In the genomic region with DNA sequence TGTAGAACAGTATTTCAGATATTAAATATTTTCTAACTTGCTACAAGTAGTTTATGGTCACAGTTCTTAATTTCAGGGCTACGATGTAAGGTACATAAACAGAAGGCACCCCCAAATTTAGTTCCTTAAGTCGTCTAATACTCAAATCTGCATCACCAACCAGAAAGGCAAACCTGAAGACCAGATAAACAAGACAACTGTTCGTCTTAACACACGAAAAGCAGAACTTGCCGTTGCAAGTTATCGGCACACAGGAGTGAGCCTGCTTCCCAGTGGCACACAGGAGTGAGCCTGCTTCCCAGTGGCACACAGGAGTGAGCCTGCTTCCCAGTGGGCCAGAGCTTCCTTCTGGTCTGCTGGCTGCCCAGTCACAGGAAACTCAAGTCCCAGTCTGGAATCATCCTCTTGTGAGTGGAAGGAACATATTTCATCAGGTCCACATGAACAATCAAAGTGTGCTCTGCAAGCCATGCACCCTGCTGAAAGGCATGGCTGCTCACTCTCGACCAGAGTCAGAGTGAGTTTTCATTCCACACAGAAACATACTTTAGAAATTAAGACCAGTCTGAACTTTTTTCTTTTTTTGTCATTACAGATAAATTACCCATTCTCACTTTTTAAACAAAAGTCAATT, we compare ENCODE assay signal across 9 mouse cellular contexts.
DNase-seq lines count a peak whose midpoint lies in the region; ATAC-seq and TF ChIP-seq lines count a peak whose summit lies in the region.
"Had no signal": no experiment of that assay in that cellular context is flagged by ENCODE, and none has a peak within 500 bp of the region (broad histone marks: within the 10 kb centered on the region; RNA-seq: fewer than 3 reads in every experiment).

No protein-coding gene starts in this region.

- ATAC-seq in kidney, embryonic 14.5 days (ENCODE audit: low FRiP score, low TSS enrichment) = peak; percentile 62
- ATAC-seq in common myeloid progenitor, adult 5-6 weeks (replicated peaks; ENCODE audit: low read depth, poor library complexity, severe bottlenecking) = 0 out of 2 replicates have a peak, but pooled peaks have one; percentile 15
- ATAC-seq in hindbrain, embryonic 13.5 days (ENCODE audit: low FRiP score) = no peak
- no peak for ATAC-seq in liver, postnatal 0 days
- no peak for ATAC-seq in granulocyte monocyte progenitor cell, adult 5-6 weeks (replicated peaks; ENCODE audit: poor library complexity, severe bottlenecking)

- H3K4me2 ChIP-seq in kidney, embryonic 14.5 days (replicated peaks; ENCODE audit: low read depth, low read length) = peak overlapping the region; percentile 37
- H3K4me2 ChIP-seq in hindbrain, embryonic 13.5 days = no peak overlapping the region
- peak overlapping the region; percentile 60 for H3K4me2 ChIP-seq in liver, postnatal 0 days (ENCODE audit: low read depth, low read length)

- TF ChIP-seq EP300 in liver, postnatal 0 days (IDR thresholded peaks at IDR 0.05; ENCODE audit: low read depth) = no peak

- peaks cover 55% of the 10 kb centered on the region for H3K4me1 ChIP-seq in kidney, embryonic 14.5 days (ENCODE audit: control insufficient read depth, insufficient read depth, low read length)
- H3K4me1 ChIP-seq in hindbrain, embryonic 13.5 days (replicated peaks) = peaks cover 49% of the 10 kb centered on the region
- H3K4me1 ChIP-seq in liver, postnatal 0 days (ENCODE audit: insufficient read depth) = peaks cover 7% of the 10 kb centered on the region

- H3K27ac ChIP-seq in kidney, embryonic 14.5 days (ENCODE audit: low read depth, low read length) = peak overlapping the region; percentile 73; the same call in 1 of the 2 replicates
- no peak overlapping the region for H3K27ac ChIP-seq in hindbrain, embryonic 13.5 days
- no peak overlapping the region for H3K27ac ChIP-seq in liver, postnatal 0 days (ENCODE audit: low read depth)

- H3K27me3 ChIP-seq in kidney, embryonic 14.5 days (ENCODE audit: control insufficient read depth, insufficient read depth, low read length) = no peaks in the 10 kb centered on the region
- no peaks in the 10 kb centered on the region for H3K27me3 ChIP-seq in hindbrain, embryonic 13.5 days
- H3K27me3 ChIP-seq in liver, postnatal 0 days (ENCODE audit: insufficient read depth, low read length) = no peaks in the 10 kb centered on the region

- H3K4me3 ChIP-seq in kidney, embryonic 14.5 days (ENCODE audit: low read length) = peak overlapping the region; percentile 33
- H3K4me3 ChIP-seq in hindbrain, embryonic 13.5 days = no peak overlapping the region
- H3K4me3 ChIP-seq in liver, postnatal 0 days (ENCODE audit: low read depth, low read length) = no peak overlapping the region

- 33% methylated on average over 7 of the region's 7 CpGs for WGBS in kidney, embryonic 14.5 days
- WGBS in hindbrain, embryonic 13.5 days = 69% methylated on average over 7 of the region's 7 CpGs
- WGBS in liver, postnatal 0 days (ENCODE audit: insufficient replicate concordance) = 32% methylated on average over 7 of the region's 7 CpGs

- peak overlapping the region; percentile 38; the same call in 1 of the 2 replicates for H3K9ac ChIP-seq in kidney, embryonic 14.5 days (ENCODE audit: low read depth, low read length)
- H3K9ac ChIP-seq in hindbrain, embryonic 13.5 days = peak overlapping the region; percentile 31; the same call in 1 of the 2 replicates
- peak overlapping the region; percentile 30; the same call in 1 of the 2 replicates for H3K9ac ChIP-seq in liver, postnatal 0 days (replicated peaks)

- no peaks in the 10 kb centered on the region for H3K9me3 ChIP-seq in kidney, embryonic 14.5 days (ENCODE audit: control insufficient read depth, low read length)
- no peaks in the 10 kb centered on the region for H3K9me3 ChIP-seq in hindbrain, embryonic 13.5 days
- no peaks in the 10 kb centered on the region for H3K9me3 ChIP-seq in liver, postnatal 0 days (ENCODE audit: low read length)

- no peaks in the 10 kb centered on the region for H3K36me3 ChIP-seq in kidney, embryonic 14.5 days (ENCODE audit: control insufficient read depth, insufficient read depth, low read length)
- no peaks in the 10 kb centered on the region for H3K36me3 ChIP-seq in hindbrain, embryonic 13.5 days
- no peaks in the 10 kb centered on the region for H3K36me3 ChIP-seq in liver, postnatal 0 days (replicated peaks; ENCODE audit: insufficient read depth, low read length)

- DNase-seq in kidney, adult 11 months = no peak
- no peak for DNase-seq in liver, postnatal 0 days
- no peak for DNase-seq in ovary, postnatal 36 days (ENCODE audit: low spot score)
- DNase-seq in spleen, adult 18-20 months = no peak
- DNase-seq: adrenal gland, adult 8-10 months had no signal

- TF ChIP-seq CTCF in liver, postnatal 0 days (IDR thresholded peaks at IDR 0.05; ENCODE audit: low read depth) = no peak

Comparison
In these comparisons a context has a peak if more than half of its experiments do, and no peak if none do; other contexts are left out.
1. ATAC-seq: peak in kidney, embryonic 14.5 days (single experiment) and common myeloid progenitor, adult 5-6 weeks (single experiment); none in hindbrain, embryonic 13.5 days (single experiment), liver, postnatal 0 days (single experiment) and granulocyte monocyte progenitor cell, adult 5-6 weeks (single experiment).
2. Peak in every context shown above with its lines, with median percentiles within 50 percentile points of each other: H3K9ac ChIP-seq.